Mouse (Mus musculus) liver, embryonic 14.5 days (tissue): ENCODE measurements at regions not wholly inside any gene's neighbourhood (a gene's known extent, or its start where the extent isn't known, plus 50 kb on each side); places are given as distances from the start of the nearest gene placed in this dataset.

Experiments
- CTCF ChIP-seq: IDR thresholded peaks from 2 replicates; pipeline ENCODE4 v1.5.1; 2016; ENCODE audit warnings: antibody characterized with exemption, low read depth, control low read depth
- EP300 ChIP-seq: IDR thresholded peaks from 2 replicates; pipeline ENCODE4 v1.6.1; 2016; ENCODE audit warnings: antibody characterized with exemption, low read depth

GRCm38 (mm10) chr6:143668551-143668950 lies 501.5 kb downstream of the Etnk1 start:
- TF ChIP-seq CTCF = no peak
- no peak for TF ChIP-seq EP300
